In the genomic region with DNA sequence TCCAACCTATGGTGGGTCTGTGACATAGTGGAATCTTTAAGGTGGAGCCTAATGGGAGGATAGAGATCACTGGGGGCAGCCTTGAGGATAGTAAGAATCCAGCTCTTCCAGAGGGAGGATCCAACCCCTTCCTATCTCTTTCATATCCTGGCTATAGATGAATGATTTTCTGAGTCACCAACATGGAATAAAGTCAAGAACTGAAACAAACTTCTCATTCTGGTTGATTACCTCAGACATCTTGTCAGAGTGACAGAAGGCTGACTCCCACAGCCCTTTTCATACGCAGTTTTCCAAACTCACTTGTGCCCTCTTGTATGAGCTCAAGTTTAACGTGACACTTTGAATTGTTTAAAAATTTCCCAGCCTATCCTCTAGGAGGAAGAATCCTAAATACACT, we compare ENCODE assay signal across 27 mouse cellular contexts.
"Had no signal": no experiment of that assay in that cellular context is flagged by ENCODE, and none has a peak within 500 bp of the region (broad histone marks: within the 10 kb centered on the region; RNA-seq: fewer than 3 reads in every experiment).

No protein-coding gene starts in this region.

- H3K36me3 ChIP-seq: heart, embryonic 12.5 days; hindbrain, embryonic 12.5 days; limb, embryonic 13.5 days; limb, embryonic 15.5 days had no signal

- H3K4me3 ChIP-seq: heart, adult 2 months; heart, embryonic 10.5 days; heart, embryonic 12.5 days; hindbrain, embryonic 10.5 days; hindbrain, embryonic 12.5 days; kidney, embryonic 15.5 days; limb, embryonic 13.5 days; limb, embryonic 15.5 days; liver, embryonic 12.5 days had no signal

- H3K9ac ChIP-seq: heart, embryonic 12.5 days; hindbrain, embryonic 12.5 days; hindbrain, embryonic 14.5 days; kidney, embryonic 15.5 days; limb, embryonic 13.5 days; limb, embryonic 15.5 days; liver, embryonic 12.5 days; liver, embryonic 14.5 days had no signal

- DNase-seq: gastrocnemius, postnatal 14 days; gastrocnemius, postnatal 36 days; heart, adult 11 months; heart, adult 2 months; heart, postnatal 10 days; heart, postnatal 4 days; kidney, adult 11 months; kidney, adult 2 months; kidney, adult 9 months; kidney, postnatal 14 days; kidney, postnatal 36 days; layer of hippocampus, adult 9-11 months; layer of hippocampus, postnatal 36 days; left cerebral cortex, postnatal 4 days had no signal

- H3K4me1 ChIP-seq: liver, embryonic 12.5 days had no signal

- ATAC-seq: hindbrain, postnatal 0 days; intestine, embryonic 16.5 days; liver, embryonic 12.5 days had no signal

- H3K27ac ChIP-seq: heart, adult 2 months; heart, embryonic 10.5 days; hindbrain, embryonic 10.5 days; hindbrain, embryonic 12.5 days; hindbrain, embryonic 14.5 days; hindbrain, postnatal 0 days; kidney, embryonic 15.5 days; kidney, postnatal 0 days; limb, embryonic 13.5 days; limb, embryonic 15.5 days; liver, embryonic 12.5 days; liver, embryonic 14.5 days had no signal

- H3K9me3 ChIP-seq: heart, embryonic 10.5 days; heart, embryonic 12.5 days; hindbrain, embryonic 10.5 days; hindbrain, embryonic 12.5 days; kidney, embryonic 15.5 days; limb, embryonic 13.5 days; limb, embryonic 15.5 days; liver, embryonic 12.5 days had no signal

- H3K27me3 ChIP-seq: heart, embryonic 12.5 days; hindbrain, embryonic 12.5 days; kidney, embryonic 15.5 days; limb, embryonic 13.5 days; limb, embryonic 15.5 days; liver, embryonic 12.5 days had no signal

- H3K4me2 ChIP-seq: heart, embryonic 12.5 days; hindbrain, embryonic 12.5 days; hindbrain, embryonic 14.5 days; kidney, embryonic 15.5 days; limb, embryonic 13.5 days; limb, embryonic 15.5 days; liver, embryonic 12.5 days had no signal
